Mouse (Mus musculus): Measurements from ENCODE around the gene Tcl1b4.
"Not testable (repeated sequence)": the region's sequence is repeated elsewhere in the genome, so short reads cannot be mapped to it uniquely, and the experiment has no call there.

The Tcl1b4 gene

GRCm38 (mm10) chr12:105201657-105202056 lies at the start of gene Tcl1b4:
Tcl1b4 (plus strand) TSS chr12:105201957.
- not testable (repeated sequence) for DNase-seq (ENCODE audit: extremely low read depth, low read depth, low spot score)

- not testable (repeated sequence) for DNase-seq (ENCODE audit: extremely low read depth, low read depth, low spot score)
Measured at GRCm38 (mm10) chr12:105155286-105155685, 46.5 kb upstream of the Tcl1b4 start.

GRCm38 (mm10) chr12:105158842-105159241 lies 42.9 kb upstream of the Tcl1b4 start:
- no peak for DNase-seq (ENCODE audit: extremely low read depth, low read depth, low spot score)

- DNase-seq (ENCODE audit: extremely low read depth, low read depth, low spot score), result no peak
Measured at GRCm38 (mm10) chr12:105159390-105159789, 42.4 kb upstream of the Tcl1b4 start, which contains the start of gene Tcl1b1. Tcl1b1 (plus strand) TSS chr12:105159690.

- DNase-seq (ENCODE audit: extremely low read depth, low read depth, low spot score), result no peak
Measured at GRCm38 (mm10) chr12:105166734-105167133, 35.0 kb upstream of the Tcl1b4 start.

GRCm38 (mm10) chr12:105173366-105173765 lies 28.4 kb upstream of the Tcl1b4 start:
- DNase-seq (ENCODE audit: extremely low read depth, low read depth, low spot score), result no peak

- not testable (repeated sequence) for DNase-seq (ENCODE audit: extremely low read depth, low read depth, low spot score)
Measured at GRCm38 (mm10) chr12:105174318-105174717, 27.4 kb upstream of the Tcl1b4 start.

GRCm38 (mm10) chr12:105176044-105176443 lies 25.7 kb upstream of the Tcl1b4 start, which contains the start of gene Tcl1b5:
Tcl1b5 (plus strand) TSS chr12:105176344.
- DNase-seq (ENCODE audit: extremely low read depth, low read depth, low spot score), result not testable (repeated sequence)

GRCm38 (mm10) chr12:105181040-105181644 lies 20.6 kb upstream of the Tcl1b4 start:
- not testable (repeated sequence) for DNase-seq (ENCODE audit: extremely low read depth, low read depth, low spot score)

- not testable (repeated sequence) for DNase-seq (ENCODE audit: extremely low read depth, low read depth, low spot score)
Measured at GRCm38 (mm10) chr12:105188980-105189379, 12.8 kb upstream of the Tcl1b4 start.

- DNase-seq (ENCODE audit: extremely low read depth, low read depth, low spot score), result not testable (repeated sequence)
Measured at GRCm38 (mm10) chr12:105190743-105191142, 11.0 kb upstream of the Tcl1b4 start, which contains the start of gene Tcl1b3. Tcl1b3 (plus strand) TSS chr12:105191043.

GRCm38 (mm10) chr12:105199684-105200497 lies 1.9 kb upstream of the Tcl1b4 start:
- DNase-seq (ENCODE audit: extremely low read depth, low read depth, low spot score), result not testable (repeated sequence)

GRCm38 (mm10) chr12:105207071-105207470 lies 5.3 kb downstream of the Tcl1b4 start:
- no peak for DNase-seq (ENCODE audit: extremely low read depth, low read depth, low spot score)

- no peak for DNase-seq (ENCODE audit: extremely low read depth, low read depth, low spot score)
Measured at GRCm38 (mm10) chr12:105208441-105208840, 6.7 kb downstream of the Tcl1b4 start.

- DNase-seq (ENCODE audit: extremely low read depth, low read depth, low spot score), result no peak
Measured at GRCm38 (mm10) chr12:105209231-105209630, 7.5 kb downstream of the Tcl1b4 start.

GRCm38 (mm10) chr12:105217101-105217760 lies 15.5 kb downstream of the Tcl1b4 start:
- no peak for DNase-seq (ENCODE audit: extremely low read depth, low read depth, low spot score)

- DNase-seq (ENCODE audit: extremely low read depth, low read depth, low spot score), result no peak
Measured at GRCm38 (mm10) chr12:105222601-105223319, 21.0 kb downstream of the Tcl1b4 start, which contains the start of gene Tcl1. Tcl1 (minus strand) TSS chr12:105222793.

- no peak for DNase-seq (ENCODE audit: extremely low read depth, low read depth, low spot score)
Measured at GRCm38 (mm10) chr12:105224621-105225320, 23.0 kb downstream of the Tcl1b4 start.

GRCm38 (mm10) chr12:105234362-105234761 lies 32.6 kb downstream of the Tcl1b4 start:
- no peak for DNase-seq (ENCODE audit: extremely low read depth, low read depth, low spot score)

- no peak for DNase-seq (ENCODE audit: extremely low read depth, low read depth, low spot score)
Measured at GRCm38 (mm10) chr12:105235091-105235490, 33.3 kb downstream of the Tcl1b4 start.

Measured in fat pad, adult 2 months (tissue).